Mouse (Mus musculus): ENCODE measurements at regions not wholly inside any gene's neighbourhood (a gene's known extent, or its start where the extent isn't known, plus 50 kb on each side); places are given as distances from the start of the nearest gene placed in this dataset.

GRCm38 (mm10) chr3:23706748-23707147, 1437.3 kb downstream of the Naaladl2 start:
- no peak overlapping the region for H3K9ac ChIP-seq (replicated peaks; ENCODE audit: low read depth, low read length)

More at GRCm38 (mm10) chr3:23706748-23707147, 1437.3 kb downstream of the Naaladl2 start:
- no peak overlapping the region for H3K4me2 ChIP-seq (ENCODE audit: low read depth, low read length)
- H3K4me1 ChIP-seq (ENCODE audit: control insufficient read depth, insufficient read depth, low read length), result no peaks in the 10 kb centered on the region
- no peaks in the 10 kb centered on the region for H3K27me3 ChIP-seq (ENCODE audit: control insufficient read depth, insufficient read depth, low read length)
- H3K9me3 ChIP-seq (ENCODE audit: control insufficient read depth, low read length), result no peaks in the 10 kb centered on the region
- no peak for ATAC-seq (ENCODE audit: low read depth)
- H3K27ac ChIP-seq (ENCODE audit: low read depth, low read length), result no peak overlapping the region
- H3K4me3 ChIP-seq (ENCODE audit: low read depth, low read length), result no peak overlapping the region
- no peaks in the 10 kb centered on the region for H3K36me3 ChIP-seq (ENCODE audit: control insufficient read depth, insufficient read depth, low read length)

Measured in neural tube, embryonic 14.5 days (tissue).